Mouse (Mus musculus) bone marrow macrophage, adult 2 months (primary cell): ENCODE data around the gene Pdzrn3.

Experiments used
- CTCF ChIP-seq: IDR thresholded peaks from 2 replicates; pipeline ENCODE4 v1.5.1; 2012; ENCODE audit warnings: low read depth, mild to moderate bottlenecking, low read length, moderate library complexity
- POLR2A ChIP-seq: IDR thresholded peaks from 2 replicates; pipeline ENCODE4 v1.6.1; 2012; ENCODE audit warnings: mild to moderate bottlenecking, low read depth, low read length, borderline replicate concordance

DNA sequence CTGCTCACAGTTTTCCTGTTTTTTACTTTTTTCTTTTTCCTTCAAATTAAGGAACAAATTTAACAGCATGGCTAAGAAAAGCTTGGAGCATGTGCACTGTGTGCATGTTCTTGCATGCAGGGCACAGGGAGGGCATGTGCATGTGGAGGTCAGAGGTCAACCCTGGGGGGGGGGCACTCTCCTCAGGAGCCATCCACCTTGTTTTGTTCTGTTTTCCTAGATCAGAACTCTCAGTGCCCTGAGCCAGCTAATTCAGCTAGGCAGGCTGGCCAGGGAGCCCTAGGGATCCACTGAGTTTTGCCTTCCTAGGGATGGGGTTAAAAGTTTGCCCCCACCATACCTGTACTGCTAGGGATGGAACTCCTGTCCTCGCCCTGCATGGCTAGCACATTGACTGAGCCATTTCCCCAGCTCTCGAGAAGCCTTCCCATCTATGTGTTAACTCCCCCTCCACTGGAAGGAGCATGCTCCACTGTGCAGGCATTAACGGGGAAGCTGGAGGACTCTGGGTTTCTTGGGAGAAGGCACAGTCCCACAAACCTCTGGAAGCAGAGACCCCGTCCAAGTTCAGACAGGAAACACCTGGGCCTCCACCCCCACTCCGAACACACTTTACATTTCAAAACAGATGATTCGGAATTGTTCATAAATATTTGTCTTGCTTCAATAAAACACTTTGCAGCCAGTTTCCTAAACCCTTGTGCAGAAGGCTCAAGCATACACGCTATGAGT, 107.4 kb downstream of the Pdzrn3 start:
- TF ChIP-seq CTCF (no peak), POLR2A (no peak)
